Mouse (Mus musculus): ENCODE results near the gene Cdk2.

GRCm38 (mm10) chr10:128737435-128737834 is 32.6 kb upstream of the Cdk2 start:
- TF ChIP-seq CTCF (IDR thresholded peaks at IDR 0.05; ENCODE audit: extremely low read depth, insufficient read depth, insufficient read length, insufficient replicate concordance) (no peak), POLR2A (IDR thresholded peaks at IDR 0.05; ENCODE audit: low read depth, low read length) (no peak)
